Mouse (Mus musculus) limb, embryonic 14.5 days (tissue): Measurements from ENCODE around the gene Arhgap15. TPM values are rescaled to one million over a fixed set of nuclear protein-coding genes. Genes with fewer than 3 reads are reported as not detected.

Source experiments
- ATAC-seq: fragments of 200-750 bp; cut with Nextera tagmentation; 2 replicates; pipeline ENCODE4 v1.8.0; 2017; ENCODE audit warnings: low read depth, moderate number of reproducible peaks, moderate TSS enrichment; ENCODE audit not compliant: low FRiP score
- DNase-seq: peaks from one replicate; pipeline ENCODE4 v3.0.0-alpha.2; 2015; ENCODE audit warnings: low spot score
- H3K27ac ChIP-seq: fragments of 300-500 bp; sonication (generic); replicated peaks from 2 replicates; pipeline ENCODE4 v1.5.1; 2014; ENCODE audit warnings: low read depth, mild to moderate bottlenecking, low read length, moderate library complexity, mixed read lengths
- H3K27me3 ChIP-seq: fragments of 300-500 bp; sonication (generic); 2 replicates; pipeline ENCODE4 v1.6.1; 2014; ENCODE audit warnings: low read length, mixed read lengths; ENCODE audit not compliant: control insufficient read depth, insufficient read depth
- H3K36me3 ChIP-seq: fragments of 300-500 bp; sonication (generic); 2 replicates; pipeline ENCODE4 v1.6.1; 2014; ENCODE audit warnings: mild to moderate bottlenecking, low read length, moderate library complexity, mixed read lengths; ENCODE audit not compliant: control insufficient read depth, insufficient read depth
- H3K4me1 ChIP-seq: fragments of 300-500 bp; sonication (generic); 2 replicates; pipeline ENCODE4 v1.6.1; 2014; ENCODE audit warnings: antibody characterized with exemption, low read length, mixed read lengths; ENCODE audit not compliant: control insufficient read depth, insufficient read depth
- H3K4me2 ChIP-seq: fragments of 300-500 bp; sonication (generic); replicated peaks from 2 replicates; pipeline ENCODE4 v1.6.1; 2014; ENCODE audit warnings: low read depth, mild to moderate bottlenecking, low read length, moderate library complexity; ENCODE audit not compliant: severe bottlenecking
- H3K4me3 ChIP-seq: fragments of 300-500 bp; sonication (generic); replicated peaks from 2 replicates; pipeline ENCODE4 v1.5.1; 2014; ENCODE audit warnings: low read length
- H3K9ac ChIP-seq: fragments of 300-500 bp; sonication (generic); 2 replicates; pipeline ENCODE4 v1.6.1; 2014; ENCODE audit warnings: mild to moderate bottlenecking, low read depth, low read length, moderate library complexity; ENCODE audit not compliant: severe bottlenecking
- H3K9me3 ChIP-seq: fragments of 300-500 bp; sonication (generic); 2 replicates; pipeline ENCODE4 v1.6.1; 2016; ENCODE audit warnings: low read length; ENCODE audit not compliant: control insufficient read depth
- POLR2A ChIP-seq: fragments of 200-500 bp; IDR thresholded peaks from 2 replicates; pipeline ENCODE4 v1.8.0; 2012; ENCODE audit warnings: inconsistent platforms, mild to moderate bottlenecking, moderate library complexity, borderline replicate concordance; ENCODE audit not compliant: insufficient read depth, insufficient read length; ENCODE audit errors: extremely low read depth
- WGBS: fragments of 180-500 bp; shearing (Covaris S2); extraction: QIAGEN DNeasy Blood & Tissue Kit; methylation state at CpG from one replicate; pipeline ENCODE4 v1.1.7; 2014; 5-methylcytosine and 5-hydroxymethylcytosine counted together
- polyA plus RNA-seq, 2 experiments: library from polyadenylated mRNA; depleted of rRNA in 1 of 2; stranded (reverse) in 1 of 2; unstranded in 1 of 2; fragments of >200 nt; fragmentation: Nextera tagmentation in 1 of 2; extraction: Ambion mirVana in 1 of 2; gene quantifications; 2 replicates each; pipeline versions ENCODE4 v1.2.1 to v1.2.3; 2012 to 2014

Gene Arhgap15
- polyA plus RNA-seq, 2 experiments: 1.4 to 2.9 TPM

- H3K36me3 ChIP-seq: no peaks in the 10 kb centered on the region
- ATAC-seq (no peak), DNase-seq (no peak)
- H3K4me3 ChIP-seq: no peak overlapping the region
- H3K4me2 ChIP-seq: no peak overlapping the region
- H3K27me3 ChIP-seq: peaks cover 6% of the 10 kb centered on the region; the same call in 1 of the 2 replicates
- no peaks in the 10 kb centered on the region for H3K9me3 ChIP-seq
- no peak overlapping the region for H3K9ac ChIP-seq
- no peaks in the 10 kb centered on the region for H3K4me1 ChIP-seq
- no peak overlapping the region for H3K27ac ChIP-seq
- 68% methylated on average over 6 of the region's 6 CpGs for WGBS
- no peak for TF ChIP-seq POLR2A
Observed at GRCm38 (mm10) chr2:43790049-43790693, 41.5 kb downstream of the Arhgap15 start.

- no peak for TF ChIP-seq POLR2A
- ATAC-seq (no peak), DNase-seq (no peak)
- Histone ChIP-seq H3K27me3 (peaks cover 3% of the 10 kb centered on the region; the same call in 1 of the 2 replicates), H3K4me3 (no peak overlapping the region), H3K4me1 (no peaks in the 10 kb centered on the region), H3K36me3 (no peaks in the 10 kb centered on the region), H3K9me3 (no peaks in the 10 kb centered on the region), H3K9ac (no peak overlapping the region), H3K4me2 (no peak overlapping the region), H3K27ac (no peak overlapping the region)
- WGBS: 64% methylated on average over 6 of the region's 6 CpGs
Observed at GRCm38 (mm10) chr2:43791575-43791974, 43.0 kb downstream of the Arhgap15 start.

GRCm38 (mm10) chr2:43793105-43793504, 44.5 kb downstream of the Arhgap15 start:
- Histone ChIP-seq H3K9me3 (no peaks in the 10 kb centered on the region), H3K4me1 (no peaks in the 10 kb centered on the region), H3K9ac (no peak overlapping the region), H3K4me2 (no peak overlapping the region), H3K27me3 (no peaks in the 10 kb centered on the region), H3K4me3 (no peak overlapping the region), H3K27ac (no peak overlapping the region), H3K36me3 (no peaks in the 10 kb centered on the region)
- DNase-seq: no peak
- ATAC-seq: no peak
- WGBS: 78% methylated on average over 3 of the region's 3 CpGs
- no peak for TF ChIP-seq POLR2A

GRCm38 (mm10) chr2:43794700-43795099, 46.1 kb downstream of the Arhgap15 start:
- H3K4me3 ChIP-seq: no peak overlapping the region
- ATAC-seq: no peak
- 94% methylated on average over 5 of the region's 5 CpGs for WGBS
- no peak for DNase-seq
- H3K36me3 ChIP-seq: no peaks in the 10 kb centered on the region
- no peak overlapping the region for H3K9ac ChIP-seq
- no peaks in the 10 kb centered on the region for H3K9me3 ChIP-seq
- H3K4me1 ChIP-seq: no peaks in the 10 kb centered on the region
- no peak overlapping the region for H3K27ac ChIP-seq
- TF ChIP-seq POLR2A: no peak
- H3K27me3 ChIP-seq: no peaks in the 10 kb centered on the region
- no peak overlapping the region for H3K4me2 ChIP-seq

GRCm38 (mm10) chr2:43796448-43796847, 47.8 kb downstream of the Arhgap15 start:
- Histone ChIP-seq H3K4me1 (no peaks in the 10 kb centered on the region; the same call in 1 of the 2 replicates), H3K4me2 (no peak overlapping the region), H3K4me3 (no peak overlapping the region), H3K9me3 (no peaks in the 10 kb centered on the region), H3K9ac (no peak overlapping the region), H3K27me3 (no peaks in the 10 kb centered on the region), H3K36me3 (no peaks in the 10 kb centered on the region), H3K27ac (no peak overlapping the region)
- 92% methylated on average over 4 of the region's 4 CpGs for WGBS
- no peak for TF ChIP-seq POLR2A
- DNase-seq: no peak
- ATAC-seq: no peak
